Mouse (Mus musculus): ENCODE measurements at regions not wholly inside any gene's neighbourhood (a gene's known extent, or its start where the extent isn't known, plus 50 kb on each side); places are given as distances from the start of the nearest gene placed in this dataset.

GRCm38 (mm10) chr4:100616161-100616915 lies 137.7 kb downstream of the Ube2u start:
- DNase-seq (ENCODE audit: low read depth, low spot score), result peak; percentile 40

GRCm38 (mm10) chr4:100616916-100617488 lies 138.4 kb downstream of the Ube2u start:
- no peak for DNase-seq (ENCODE audit: low read depth, low spot score)

- DNase-seq (ENCODE audit: low read depth, low spot score), result no peak
Measured at GRCm38 (mm10) chr4:100624656-100625055, 146.0 kb downstream of the Ube2u start.

GRCm38 (mm10) chr4:100626551-100626950 lies 147.9 kb downstream of the Ube2u start:
- no peak for DNase-seq (ENCODE audit: low read depth, low spot score)

- no peak for DNase-seq (ENCODE audit: low read depth, low spot score)
Measured at GRCm38 (mm10) chr4:100634388-100634787, 142.1 kb upstream of the Cachd1 start.

GRCm38 (mm10) chr4:100637597-100637996 lies 138.9 kb upstream of the Cachd1 start:
- no peak for DNase-seq (ENCODE audit: low read depth, low spot score)

GRCm38 (mm10) chr4:100661154-100661553 lies 115.3 kb upstream of the Cachd1 start:
- DNase-seq (ENCODE audit: low read depth, low spot score), result no peak

- DNase-seq (ENCODE audit: low read depth, low spot score), result peak; percentile 71
Measured at GRCm38 (mm10) chr4:100664619-100665264, 111.7 kb upstream of the Cachd1 start.

- DNase-seq (ENCODE audit: low read depth, low spot score), result no peak
Measured at GRCm38 (mm10) chr4:100670553-100670952, 105.9 kb upstream of the Cachd1 start.

- DNase-seq (ENCODE audit: low read depth, low spot score), result peak; percentile 69
Measured at GRCm38 (mm10) chr4:100674916-100675315, 101.6 kb upstream of the Cachd1 start.

GRCm38 (mm10) chr4:100683757-100684156 lies 92.7 kb upstream of the Cachd1 start:
- peak; percentile 48 for DNase-seq (ENCODE audit: low read depth, low spot score)

- DNase-seq (ENCODE audit: low read depth, low spot score), result no peak
Measured at GRCm38 (mm10) chr4:100700002-100700401, 76.5 kb upstream of the Cachd1 start.

GRCm38 (mm10) chr4:100700418-100700817 lies 76.1 kb upstream of the Cachd1 start:
- no peak for DNase-seq (ENCODE audit: low read depth, low spot score)

- DNase-seq (ENCODE audit: low read depth, low spot score), result no peak
Measured at GRCm38 (mm10) chr4:100705960-100706359, 70.5 kb upstream of the Cachd1 start.

GRCm38 (mm10) chr4:100707125-100707524 lies 69.3 kb upstream of the Cachd1 start:
- DNase-seq (ENCODE audit: low read depth, low spot score), result no peak

GRCm38 (mm10) chr4:100708247-100708646 lies 68.2 kb upstream of the Cachd1 start:
- DNase-seq (ENCODE audit: low read depth, low spot score), result no peak

- DNase-seq (ENCODE audit: low read depth, low spot score), result no peak
Measured at GRCm38 (mm10) chr4:100714240-100714639, 62.2 kb upstream of the Cachd1 start.

GRCm38 (mm10) chr4:100717601-100718000 lies 58.9 kb upstream of the Cachd1 start:
- no peak for DNase-seq (ENCODE audit: low read depth, low spot score)

GRCm38 (mm10) chr4:100722532-100722931 lies 53.9 kb upstream of the Cachd1 start:
- DNase-seq (ENCODE audit: low read depth, low spot score), result peak; percentile 46

GRCm38 (mm10) chr4:100723053-100723452 lies 53.4 kb upstream of the Cachd1 start:
- DNase-seq (ENCODE audit: low read depth, low spot score), result no peak

GRCm38 (mm10) chr4:100725811-100726210 lies 50.7 kb upstream of the Cachd1 start:
- DNase-seq (ENCODE audit: low read depth, low spot score), result no peak

GRCm38 (mm10) chr4:100726496-100726895 lies 50.0 kb upstream of the Cachd1 start:
- no peak for DNase-seq (ENCODE audit: low read depth, low spot score)
